Mouse (Mus musculus): ENCODE results near the gene Ptprd. TPM values are rescaled to one million over a fixed set of nuclear protein-coding genes. Genes with fewer than 3 reads are reported as not detected.

Ptprd gene
- polyA plus RNA-seq, 1 experiment from 2014 or later, result 161 TPM

- no peak overlapping the region for H3K27ac ChIP-seq (ENCODE audit: low read length)
- H3K9ac ChIP-seq (replicated peaks; ENCODE audit: low read depth, low read length), result no peak overlapping the region
- H3K36me3 ChIP-seq (ENCODE audit: control insufficient read depth, insufficient read depth), result no peaks in the 10 kb centered on the region
- H3K27me3 ChIP-seq (replicated peaks; ENCODE audit: control insufficient read depth, insufficient read depth, low read length), result no peaks in the 10 kb centered on the region
- H3K9me3 ChIP-seq (ENCODE audit: control insufficient read depth, low read length), result no peaks in the 10 kb centered on the region
- no peaks in the 10 kb centered on the region; the same call in 1 of the 2 replicates for H3K4me1 ChIP-seq (replicated peaks; ENCODE audit: control insufficient read depth, insufficient read depth, low read length)
- H3K4me2 ChIP-seq (ENCODE audit: low read length), result no peak overlapping the region
- WGBS, result 76% methylated on average over 3 of the region's 3 CpGs
- no peak overlapping the region for H3K4me3 ChIP-seq (replicated peaks; ENCODE audit: low read length)
- no peak for ATAC-seq
Observed at GRCm38 (mm10) chr4:75965810-75966209, 2246.0 kb downstream of the Ptprd start.

- no peak for ATAC-seq
- Histone ChIP-seq H3K9ac (replicated peaks; ENCODE audit: low read depth, low read length) (no peak overlapping the region), H3K27me3 (replicated peaks; ENCODE audit: control insufficient read depth, insufficient read depth, low read length) (no peaks in the 10 kb centered on the region), H3K4me1 (replicated peaks; ENCODE audit: control insufficient read depth, insufficient read depth, low read length) (no peaks in the 10 kb centered on the region; the same call in 1 of the 2 replicates), H3K36me3 (ENCODE audit: control insufficient read depth, insufficient read depth) (no peaks in the 10 kb centered on the region), H3K9me3 (ENCODE audit: control insufficient read depth, low read length) (no peaks in the 10 kb centered on the region), H3K4me2 (ENCODE audit: low read length) (no peak overlapping the region), H3K4me3 (replicated peaks; ENCODE audit: low read length) (no peak overlapping the region), H3K27ac (ENCODE audit: low read length) (no peak overlapping the region)
- WGBS, result 88% methylated on average over 2 of the region's 2 CpGs
Observed at GRCm38 (mm10) chr4:75962916-75963315, 2248.8 kb downstream of the Ptprd start.

DNA sequence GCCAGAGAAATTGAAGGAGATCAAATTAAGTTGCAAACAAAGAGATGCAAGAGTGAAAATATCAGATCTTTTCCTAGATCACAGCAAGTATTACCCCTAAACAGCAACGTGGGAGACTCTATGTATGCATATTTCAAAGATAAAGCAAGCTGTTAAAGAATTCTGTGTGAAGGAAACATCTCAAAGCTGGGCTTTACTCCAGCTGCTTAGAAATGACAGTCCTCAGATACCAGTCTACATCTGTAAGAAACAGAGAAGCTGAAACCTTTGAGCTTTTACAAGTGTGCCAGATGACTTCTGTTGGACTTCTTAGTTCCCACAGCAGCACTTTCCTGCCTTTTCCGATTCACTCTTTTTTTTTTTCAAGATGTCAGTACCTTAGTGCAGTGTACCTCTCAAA, 2249.9 kb downstream of the Ptprd start:
- ATAC-seq, result no peak
- Histone ChIP-seq H3K9me3 (ENCODE audit: control insufficient read depth, low read length) (no peaks in the 10 kb centered on the region), H3K36me3 (ENCODE audit: control insufficient read depth, insufficient read depth) (no peaks in the 10 kb centered on the region), H3K9ac (replicated peaks; ENCODE audit: low read depth, low read length) (no peak overlapping the region), H3K27ac (ENCODE audit: low read length) (no peak overlapping the region), H3K4me3 (replicated peaks; ENCODE audit: low read length) (no peak overlapping the region), H3K27me3 (replicated peaks; ENCODE audit: control insufficient read depth, insufficient read depth, low read length) (no peaks in the 10 kb centered on the region), H3K4me2 (ENCODE audit: low read length) (no peak overlapping the region), H3K4me1 (replicated peaks; ENCODE audit: control insufficient read depth, insufficient read depth, low read length) (no peaks in the 10 kb centered on the region; the same call in 1 of the 2 replicates)
- WGBS, result 72% methylated on average over 2 of the region's 2 CpGs

- H3K4me2 ChIP-seq (ENCODE audit: low read length), result no peak overlapping the region
- ATAC-seq, result no peak
- H3K4me1 ChIP-seq (replicated peaks; ENCODE audit: control insufficient read depth, insufficient read depth, low read length), result no peaks in the 10 kb centered on the region
- no peaks in the 10 kb centered on the region for H3K9me3 ChIP-seq (ENCODE audit: control insufficient read depth, low read length)
- H3K9ac ChIP-seq (replicated peaks; ENCODE audit: low read depth, low read length), result no peak overlapping the region
- WGBS, result 69% methylated on average over 6 of the region's 6 CpGs
- H3K27me3 ChIP-seq (replicated peaks; ENCODE audit: control insufficient read depth, insufficient read depth, low read length), result no peaks in the 10 kb centered on the region
- no peak overlapping the region for H3K4me3 ChIP-seq (replicated peaks; ENCODE audit: low read length)
- H3K36me3 ChIP-seq (ENCODE audit: control insufficient read depth, insufficient read depth), result peaks cover 2% of the 10 kb centered on the region
- H3K27ac ChIP-seq (ENCODE audit: low read length), result no peak overlapping the region
Observed at GRCm38 (mm10) chr4:75953349-75954060, 2258.3 kb downstream of the Ptprd start.

DNA sequence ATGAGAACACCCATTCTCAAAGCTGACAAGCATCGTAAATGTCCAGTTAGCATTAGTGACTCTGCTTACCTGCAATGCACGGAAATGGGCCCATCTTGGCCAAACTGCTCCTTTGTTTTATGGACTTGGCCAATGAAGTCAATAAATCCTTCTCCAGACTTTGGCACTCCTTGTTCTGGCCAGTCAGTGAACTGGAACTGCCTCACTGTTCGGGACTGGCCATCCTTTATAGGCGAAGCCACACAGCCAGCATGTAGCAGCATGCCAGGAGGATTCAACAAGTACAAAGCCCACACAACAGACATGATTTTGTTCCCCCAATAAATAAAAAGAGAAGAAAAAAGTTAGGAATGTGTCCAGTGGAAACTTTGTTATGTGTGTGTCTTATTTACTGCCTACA, 2261.2 kb downstream of the Ptprd start:
- WGBS, result 76% methylated on average over 4 of the region's 4 CpGs
- no peak overlapping the region for H3K4me2 ChIP-seq (ENCODE audit: low read length)
- no peaks in the 10 kb centered on the region for H3K4me1 ChIP-seq (replicated peaks; ENCODE audit: control insufficient read depth, insufficient read depth, low read length)
- no peak for ATAC-seq
- no peak overlapping the region for H3K9ac ChIP-seq (replicated peaks; ENCODE audit: low read depth, low read length)
- peaks cover 2% of the 10 kb centered on the region for H3K36me3 ChIP-seq (ENCODE audit: control insufficient read depth, insufficient read depth)
- H3K27me3 ChIP-seq (replicated peaks; ENCODE audit: control insufficient read depth, insufficient read depth, low read length), result no peaks in the 10 kb centered on the region
- no peak overlapping the region for H3K27ac ChIP-seq (ENCODE audit: low read length)
- no peaks in the 10 kb centered on the region for H3K9me3 ChIP-seq (ENCODE audit: control insufficient read depth, low read length)
- no peak overlapping the region for H3K4me3 ChIP-seq (replicated peaks; ENCODE audit: low read length)

DNA sequence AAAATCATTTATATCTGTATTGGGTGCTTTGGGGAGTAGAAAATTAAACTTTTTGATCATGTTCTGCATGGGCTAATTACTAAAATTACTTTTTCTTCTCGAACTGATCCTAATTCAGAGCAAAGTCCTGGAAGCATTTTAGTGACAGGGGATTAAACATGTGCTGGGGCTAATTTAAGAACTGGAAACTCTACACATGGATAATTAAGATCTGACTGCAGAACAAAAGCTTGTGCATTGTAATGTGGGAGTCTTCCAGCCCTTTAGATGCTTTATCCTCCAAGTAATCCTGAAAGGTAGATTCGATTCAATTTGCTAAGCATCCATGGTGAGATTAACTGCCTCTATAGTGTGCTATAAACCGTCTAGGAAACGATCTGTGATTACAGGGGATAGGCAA, 2316.9 kb downstream of the Ptprd start:
- Histone ChIP-seq H3K9ac (replicated peaks; ENCODE audit: low read depth, low read length) (no peak overlapping the region), H3K36me3 (ENCODE audit: control insufficient read depth, insufficient read depth) (no peaks in the 10 kb centered on the region), H3K4me1 (replicated peaks; ENCODE audit: control insufficient read depth, insufficient read depth, low read length) (no peaks in the 10 kb centered on the region), H3K9me3 (ENCODE audit: control insufficient read depth, low read length) (no peaks in the 10 kb centered on the region), H3K27ac (ENCODE audit: low read length) (no peak overlapping the region), H3K4me2 (ENCODE audit: low read length) (no peak overlapping the region), H3K27me3 (replicated peaks; ENCODE audit: control insufficient read depth, insufficient read depth, low read length) (no peaks in the 10 kb centered on the region), H3K4me3 (replicated peaks; ENCODE audit: low read length) (no peak overlapping the region)
- WGBS, result 5% methylated on average over 4 of the region's 4 CpGs
- ATAC-seq, result no peak

Small RNA genes lying within 50 kb of the gene (microRNA-seq; reads per million reads assigned to microRNA genes)
- gene Gm23159, result not detected
